Mouse (Mus musculus): ENCODE data around the gene Tango6.

Gene Tango6

GRCm38 (mm10) chr8:106682971-106683668, at the start of gene Tango6:
Gene Tango6, plus strand, starts transcription at chr8:106683068.
- in situ Hi-C loops (cut with MboI; ENCODE audit: low sequenced_read_pairs), result no loop called here

GRCm38 (mm10) chr8:106633361-106634158, 49.3 kb upstream of the Tango6 start:
- in situ Hi-C loops (cut with MboI; ENCODE audit: low sequenced_read_pairs), result no loop called here

GRCm38 (mm10) chr8:106635284-106635683, 47.6 kb upstream of the Tango6 start:
- in situ Hi-C loops (cut with MboI; ENCODE audit: low sequenced_read_pairs), result no loop called here

- in situ Hi-C loops (cut with MboI; ENCODE audit: low sequenced_read_pairs), result no loop called here
Observed at GRCm38 (mm10) chr8:106637446-106637845, 45.4 kb upstream of the Tango6 start.

- in situ Hi-C loops (cut with MboI; ENCODE audit: low sequenced_read_pairs), result no loop called here
Observed at GRCm38 (mm10) chr8:106638768-106639295, 44.0 kb upstream of the Tango6 start.

- in situ Hi-C loops (cut with MboI; ENCODE audit: low sequenced_read_pairs), result no loop called here
Observed at GRCm38 (mm10) chr8:106640212-106640611, 42.7 kb upstream of the Tango6 start.

- in situ Hi-C loops (cut with MboI; ENCODE audit: low sequenced_read_pairs), result no loop called here
Observed at GRCm38 (mm10) chr8:106640921-106641320, 41.9 kb upstream of the Tango6 start.

- in situ Hi-C loops (cut with MboI; ENCODE audit: low sequenced_read_pairs), result no loop called here
Observed at GRCm38 (mm10) chr8:106642172-106642571, 40.7 kb upstream of the Tango6 start.

GRCm38 (mm10) chr8:106643100-106643499, 39.8 kb upstream of the Tango6 start:
- in situ Hi-C loops (cut with MboI; ENCODE audit: low sequenced_read_pairs), result no loop called here

- in situ Hi-C loops (cut with MboI; ENCODE audit: low sequenced_read_pairs), result no loop called here
Observed at GRCm38 (mm10) chr8:106644957-106645356, 37.9 kb upstream of the Tango6 start.

- in situ Hi-C loops (cut with MboI; ENCODE audit: low sequenced_read_pairs), result no loop called here
Observed at GRCm38 (mm10) chr8:106646153-106646552, 36.7 kb upstream of the Tango6 start.

GRCm38 (mm10) chr8:106646731-106647130, 36.1 kb upstream of the Tango6 start:
- in situ Hi-C loops (cut with MboI; ENCODE audit: low sequenced_read_pairs), result no loop called here

- in situ Hi-C loops (cut with MboI; ENCODE audit: low sequenced_read_pairs), result no loop called here
Observed at GRCm38 (mm10) chr8:106647387-106647786, 35.5 kb upstream of the Tango6 start.

- in situ Hi-C loops (cut with MboI; ENCODE audit: low sequenced_read_pairs), result no loop called here
Observed at GRCm38 (mm10) chr8:106648421-106648820, 34.4 kb upstream of the Tango6 start.

- in situ Hi-C loops (cut with MboI; ENCODE audit: low sequenced_read_pairs), result no loop called here
Observed at GRCm38 (mm10) chr8:106651994-106652393, 30.9 kb upstream of the Tango6 start.

GRCm38 (mm10) chr8:106656046-106656445, 26.8 kb upstream of the Tango6 start:
- in situ Hi-C loops (cut with MboI; ENCODE audit: low sequenced_read_pairs), result no loop called here

GRCm38 (mm10) chr8:106672786-106673185, 10.1 kb upstream of the Tango6 start:
- in situ Hi-C loops (cut with MboI; ENCODE audit: low sequenced_read_pairs), result no loop called here

- in situ Hi-C loops (cut with MboI; ENCODE audit: low sequenced_read_pairs), result no loop called here
Observed at GRCm38 (mm10) chr8:106674318-106674717, 8.6 kb upstream of the Tango6 start.

- in situ Hi-C loops (cut with MboI; ENCODE audit: low sequenced_read_pairs), result no loop called here
Observed at GRCm38 (mm10) chr8:106674894-106675293, 8.0 kb upstream of the Tango6 start.

GRCm38 (mm10) chr8:106684387-106684786, 1.5 kb downstream of the Tango6 start:
- in situ Hi-C loops (cut with MboI; ENCODE audit: low sequenced_read_pairs), result no loop called here

GRCm38 (mm10) chr8:106687479-106687878, 4.6 kb downstream of the Tango6 start:
- in situ Hi-C loops (cut with MboI; ENCODE audit: low sequenced_read_pairs), result no loop called here

- in situ Hi-C loops (cut with MboI; ENCODE audit: low sequenced_read_pairs), result loop anchor here (5.0 kb wide), 1 partner anchor 190 kb away; no protein-coding TSS in a partner anchor
Observed at GRCm38 (mm10) chr8:106697748-106698248, 14.9 kb downstream of the Tango6 start.

Measured in CH12F3 (cell line).